9 mouse cellular contexts compared by ENCODE assay signal in genomic region chr2:147846968-147847749, GRCm38 (mm10).
DNase-seq lines count a peak whose midpoint lies in the region; ATAC-seq and TF ChIP-seq lines count a peak whose summit lies in the region.
"Had no signal": no experiment of that assay in that cellular context is flagged by ENCODE, and none has a peak within 500 bp of the region (broad histone marks: within the 10 kb centered on the region; RNA-seq: fewer than 3 reads in every experiment).

No protein-coding gene starts in this region.

- no peaks in the 10 kb centered on the region for H3K9me3 ChIP-seq in midbrain, embryonic 13.5 days
- H3K9me3 ChIP-seq: neural tube, embryonic 13.5 days had no signal

- no peak for TF ChIP-seq POLR2A in testis, adult 2 months (IDR thresholded peaks at IDR 0.05; ENCODE audit: control insufficient read depth, low read depth, low read length)

- no peaks in the 10 kb centered on the region for H3K4me1 ChIP-seq in testis, adult 2 months (ENCODE audit: control insufficient read depth, insufficient read depth, low read length)
- no peaks in the 10 kb centered on the region for H3K4me1 ChIP-seq in midbrain, embryonic 13.5 days (replicated peaks)
- H3K4me1 ChIP-seq: neural tube, embryonic 13.5 days had no signal

- peak; percentile 30; the same call in 1 of the 2 replicates for TF ChIP-seq CTCF in testis, adult 2 months (IDR thresholded peaks at IDR 0.05; ENCODE audit: control insufficient read depth, insufficient read depth, insufficient replicate concordance, low read depth, low read length)

- peak; percentile 13 to 70 for DNase-seq in adrenal gland, adult (ENCODE audit: inconsistent age in 2 of 2, low spot score in 1 of 2)
- DNase-seq in adrenal gland, postnatal 4 days (ENCODE audit: low spot score in 2 of 2) = no peak
- DNase-seq in testis, postnatal 10 days (ENCODE audit: low spot score) = no peak
- peak; percentile 38 to 45 for DNase-seq in layer of hippocampus, postnatal 10 days (ENCODE audit: low spot score in 2 of 2)
- DNase-seq in urinary bladder, adult 18-20 months (ENCODE audit: low spot score in 2 of 2) = no peak
- no peak for DNase-seq in cerebellum, adult 9-10 months

- H3K27ac ChIP-seq in testis, adult 2 months (ENCODE audit: control insufficient read depth, insufficient read depth, low read depth, low read length) = no peak overlapping the region
- no peak overlapping the region for H3K27ac ChIP-seq in midbrain, embryonic 13.5 days
- H3K27ac ChIP-seq: neural tube, embryonic 13.5 days had no signal

- no peaks in the 10 kb centered on the region for H3K36me3 ChIP-seq in testis, adult 2 months (ENCODE audit: control insufficient read depth, insufficient read depth, low read length)
- H3K36me3 ChIP-seq in midbrain, embryonic 13.5 days = no peaks in the 10 kb centered on the region
- H3K36me3 ChIP-seq: neural tube, embryonic 13.5 days had no signal

- H3K4me3 ChIP-seq in testis, adult 2 months (ENCODE audit: control insufficient read depth, low read depth, low read length) = no peak overlapping the region
- H3K4me3 ChIP-seq in midbrain, embryonic 13.5 days (replicated peaks) = no peak overlapping the region
- H3K4me3 ChIP-seq: neural tube, embryonic 13.5 days had no signal

- 24% methylated on average over 10 of the region's 10 CpGs for WGBS in midbrain, embryonic 13.5 days

- no peaks in the 10 kb centered on the region for H3K27me3 ChIP-seq in testis, adult 2 months (ENCODE audit: control insufficient read depth, insufficient read depth, low read length)
- H3K27me3 ChIP-seq in midbrain, embryonic 13.5 days = peaks cover 18% of the 10 kb centered on the region

- H3K9ac ChIP-seq in midbrain, embryonic 13.5 days (replicated peaks) = no peak overlapping the region
- H3K9ac ChIP-seq: neural tube, embryonic 13.5 days had no signal

- no peak overlapping the region for H3K4me2 ChIP-seq in midbrain, embryonic 13.5 days (replicated peaks)
- H3K4me2 ChIP-seq: neural tube, embryonic 13.5 days had no signal

- ATAC-seq in midbrain, embryonic 13.5 days = peak; percentile 67

Comparison
In these comparisons a context has a peak if more than half of its experiments do, and no peak if none do; other contexts are left out.
1. DNase-seq: peak in adrenal gland, adult (2 of 2) and layer of hippocampus, postnatal 10 days (2 of 2); none in adrenal gland, postnatal 4 days (0 of 2), testis, postnatal 10 days (single experiment), urinary bladder, adult 18-20 months (0 of 2) and cerebellum, adult 9-10 months (single experiment).